Mouse (Mus musculus) brown adipose tissue, adult 24 weeks (tissue): Measurements from ENCODE around the gene Zfhx3. TPM values are rescaled to one million over a fixed set of nuclear protein-coding genes. Genes with fewer than 3 reads are reported as not detected.

Source experiments
- H3K27ac ChIP-seq: fragments of 200-500 bp; replicated peaks from 2 replicates; pipeline ENCODE4 v1.5.1; 2012; ENCODE audit warnings: low read depth, mild to moderate bottlenecking, low read length
- H3K4me1 ChIP-seq: fragments of 200-500 bp; 2 replicates; pipeline ENCODE4 v1.6.1; 2012; ENCODE audit warnings: low read length, mixed read lengths; ENCODE audit not compliant: control insufficient read depth, insufficient read depth, insufficient read length
- H3K4me3 ChIP-seq: fragments of 200-500 bp; 2 replicates; pipeline ENCODE4 v1.5.1; 2012; ENCODE audit warnings: low read depth, mild to moderate bottlenecking, low read length, moderate library complexity; ENCODE audit not compliant: insufficient read depth
- polyA plus RNA-seq: library from polyadenylated mRNA; stranded (reverse); fragments of >200 nt; gene quantifications from 2 replicates; pipeline ENCODE4 v1.2.4, GENCODE M21; 2012; ENCODE audit not compliant: missing spikeins, insufficient read depth, insufficient read length

The Zfhx3 gene
- polyA plus RNA-seq, 1 experiment, result 5.2 TPM

GRCm38 (mm10) chr8:108370731-108371130 lies 428.3 kb downstream of the Zfhx3 start:
- Histone ChIP-seq H3K4me3 (no peak overlapping the region), H3K4me1 (no peaks in the 10 kb centered on the region), H3K27ac (no peak overlapping the region)

GRCm38 (mm10) chr8:108373046-108373445 lies 430.6 kb downstream of the Zfhx3 start:
- no peak overlapping the region for H3K4me3 ChIP-seq
- no peaks in the 10 kb centered on the region for H3K4me1 ChIP-seq
- no peak overlapping the region for H3K27ac ChIP-seq

- H3K4me3 ChIP-seq, result no peak overlapping the region
- no peaks in the 10 kb centered on the region for H3K4me1 ChIP-seq
- no peak overlapping the region for H3K27ac ChIP-seq
Observed at GRCm38 (mm10) chr8:108378036-108378435, 435.6 kb downstream of the Zfhx3 start.

- Histone ChIP-seq H3K4me3 (no peak overlapping the region), H3K27ac (no peak overlapping the region), H3K4me1 (no peaks in the 10 kb centered on the region; the same call in 1 of the 2 replicates)
Observed at GRCm38 (mm10) chr8:108383121-108383520, 440.7 kb downstream of the Zfhx3 start.

GRCm38 (mm10) chr8:108387160-108387912 lies 444.9 kb downstream of the Zfhx3 start:
- Histone ChIP-seq H3K4me3 (peak overlapping the region; percentile 9; the same call in 1 of the 2 replicates), H3K27ac (no peak overlapping the region), H3K4me1 (no peaks in the 10 kb centered on the region; the same call in 1 of the 2 replicates)

- no peak overlapping the region for H3K27ac ChIP-seq
- H3K4me3 ChIP-seq, result no peak overlapping the region
- H3K4me1 ChIP-seq, result no peaks in the 10 kb centered on the region; the same call in 1 of the 2 replicates
Observed at GRCm38 (mm10) chr8:108387913-108388274, 445.4 kb downstream of the Zfhx3 start.

- no peak overlapping the region for H3K4me3 ChIP-seq
- H3K27ac ChIP-seq, result no peak overlapping the region
- H3K4me1 ChIP-seq, result no peaks in the 10 kb centered on the region; the same call in 1 of the 2 replicates
Observed at GRCm38 (mm10) chr8:108392909-108393308, 450.5 kb downstream of the Zfhx3 start.

GRCm38 (mm10) chr8:108402149-108402548 lies 459.7 kb downstream of the Zfhx3 start:
- Histone ChIP-seq H3K4me1 (no peaks in the 10 kb centered on the region), H3K4me3 (no peak overlapping the region), H3K27ac (no peak overlapping the region)

- Histone ChIP-seq H3K4me3 (no peak overlapping the region), H3K4me1 (no peaks in the 10 kb centered on the region), H3K27ac (no peak overlapping the region)
Observed at GRCm38 (mm10) chr8:108406716-108407494, 464.5 kb downstream of the Zfhx3 start.

GRCm38 (mm10) chr8:108419162-108419844 lies 476.9 kb downstream of the Zfhx3 start:
- no peaks in the 10 kb centered on the region for H3K4me1 ChIP-seq
- no peak overlapping the region for H3K27ac ChIP-seq
- H3K4me3 ChIP-seq, result no peak overlapping the region

- Histone ChIP-seq H3K27ac (no peak overlapping the region), H3K4me3 (no peak overlapping the region), H3K4me1 (no peaks in the 10 kb centered on the region)
Observed at GRCm38 (mm10) chr8:108422521-108422920, 480.1 kb downstream of the Zfhx3 start.

GRCm38 (mm10) chr8:108424337-108424736 lies 481.9 kb downstream of the Zfhx3 start:
- no peak overlapping the region for H3K4me3 ChIP-seq
- H3K27ac ChIP-seq, result no peak overlapping the region
- no peaks in the 10 kb centered on the region for H3K4me1 ChIP-seq

GRCm38 (mm10) chr8:108433321-108433720 lies 490.9 kb downstream of the Zfhx3 start:
- no peaks in the 10 kb centered on the region for H3K4me1 ChIP-seq
- H3K27ac ChIP-seq, result no peak overlapping the region
- H3K4me3 ChIP-seq, result no peak overlapping the region

GRCm38 (mm10) chr8:108434510-108434909 lies 492.1 kb downstream of the Zfhx3 start:
- Histone ChIP-seq H3K4me1 (no peaks in the 10 kb centered on the region), H3K4me3 (no peak overlapping the region), H3K27ac (no peak overlapping the region)

- no peak overlapping the region for H3K4me3 ChIP-seq
- H3K4me1 ChIP-seq, result no peaks in the 10 kb centered on the region
- H3K27ac ChIP-seq, result no peak overlapping the region
Observed at GRCm38 (mm10) chr8:108436336-108436735, 493.9 kb downstream of the Zfhx3 start.
